ENCODE assay signal across 14 mouse cellular contexts in the genomic region with DNA sequence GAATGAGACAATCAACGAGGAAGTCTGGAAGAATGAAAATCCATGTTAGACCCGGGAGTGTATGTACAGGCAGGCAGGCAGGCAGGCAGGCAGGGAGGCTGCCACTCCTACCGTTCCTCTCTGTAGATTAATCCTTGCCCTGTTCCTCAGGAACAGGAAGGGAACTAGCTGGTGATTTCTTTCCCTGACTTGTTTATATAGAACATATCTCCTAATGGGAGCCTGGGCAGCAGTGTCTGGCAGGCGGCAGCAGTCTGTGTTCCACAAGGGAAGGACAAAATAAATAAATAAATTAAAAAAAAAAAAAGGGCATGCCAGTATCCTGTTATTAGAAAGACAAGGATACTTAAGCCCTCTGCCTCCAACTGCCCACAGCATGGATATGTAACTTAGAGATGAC. TPM values are rescaled to one million over a fixed set of nuclear protein-coding genes. Genes with fewer than 3 reads are reported as not detected.
A peak's percentile ranks its signal among the peaks of the same experiment; 100 is the strongest.
DNase-seq lines count a peak whose midpoint lies in the region; ATAC-seq and TF ChIP-seq lines count a peak whose summit lies in the region.
"Had no signal": no experiment of that assay in that cellular context is flagged by ENCODE, and none has a peak within 500 bp of the region (broad histone marks: within the 10 kb centered on the region; RNA-seq: fewer than 3 reads in every experiment).

No protein-coding gene starts in this region.

- 0 out of 2 replicates have a peak overlapping the region, but pooled peaks have one; percentile 10 for H3K9ac ChIP-seq in heart, embryonic 12.5 days
- H3K9ac ChIP-seq in liver, embryonic 12.5 days: no peak overlapping the region
- H3K9ac ChIP-seq in liver, postnatal 0 days (replicated peaks): no peak overlapping the region
- peak overlapping the region; percentile 20; the same call in 1 of the 2 replicates for H3K9ac ChIP-seq in midbrain, embryonic 14.5 days (replicated peaks; ENCODE audit: low read length)

- peak overlapping the region; percentile 58 for H3K27ac ChIP-seq in heart, embryonic 12.5 days (ENCODE audit: poor library complexity, severe bottlenecking)
- peak overlapping the region; percentile 67; the same call in 1 of the 2 replicates for H3K27ac ChIP-seq in liver, embryonic 12.5 days
- H3K27ac ChIP-seq in liver, postnatal 0 days (ENCODE audit: low read depth): no peak overlapping the region
- H3K27ac ChIP-seq in limb, embryonic 10.5 days: peak overlapping the region; percentile 12; the same call in 1 of the 2 replicates
- H3K27ac ChIP-seq in midbrain, embryonic 14.5 days (replicated peaks; ENCODE audit: low read depth, low read length): peak overlapping the region; percentile 52

- no peak overlapping the region for H3K4me3 ChIP-seq in heart, embryonic 12.5 days
- no peak overlapping the region for H3K4me3 ChIP-seq in liver, embryonic 12.5 days
- H3K4me3 ChIP-seq in liver, postnatal 0 days (ENCODE audit: low read depth, low read length): no peak overlapping the region
- no peak overlapping the region for H3K4me3 ChIP-seq in limb, embryonic 10.5 days
- no peak overlapping the region for H3K4me3 ChIP-seq in midbrain, embryonic 14.5 days (replicated peaks; ENCODE audit: low read depth, low read length)
- H3K4me3 ChIP-seq: megakaryocyte, embryonic 14.5 days had no signal

- TF ChIP-seq CTCF in liver, postnatal 0 days (IDR thresholded peaks at IDR 0.05; ENCODE audit: low read depth): no peak

- no peaks in the 10 kb centered on the region for H3K27me3 ChIP-seq in heart, embryonic 12.5 days (replicated peaks)
- H3K27me3 ChIP-seq in liver, embryonic 12.5 days (replicated peaks): no peaks in the 10 kb centered on the region
- no peaks in the 10 kb centered on the region for H3K27me3 ChIP-seq in liver, postnatal 0 days (ENCODE audit: insufficient read depth, low read length)
- no peaks in the 10 kb centered on the region for H3K27me3 ChIP-seq in limb, embryonic 10.5 days (ENCODE audit: low read depth, poor library complexity, severe bottlenecking)
- no peaks in the 10 kb centered on the region for H3K27me3 ChIP-seq in midbrain, embryonic 14.5 days (ENCODE audit: control insufficient read depth, insufficient read depth, low read length)
- H3K27me3 ChIP-seq: megakaryocyte, embryonic 14.5 days had no signal

- H3K9me3 ChIP-seq in heart, embryonic 12.5 days (replicated peaks): no peaks in the 10 kb centered on the region
- no peaks in the 10 kb centered on the region for H3K9me3 ChIP-seq in liver, embryonic 12.5 days (replicated peaks)
- H3K9me3 ChIP-seq in liver, postnatal 0 days (ENCODE audit: low read length): no peaks in the 10 kb centered on the region
- no peaks in the 10 kb centered on the region for H3K9me3 ChIP-seq in limb, embryonic 10.5 days (replicated peaks)
- H3K9me3 ChIP-seq in midbrain, embryonic 14.5 days (ENCODE audit: control insufficient read depth, low read length): no peaks in the 10 kb centered on the region
- H3K9me3 ChIP-seq: megakaryocyte, embryonic 14.5 days had no signal

- peaks cover 91% of the 10 kb centered on the region for H3K4me1 ChIP-seq in heart, embryonic 12.5 days (replicated peaks)
- peaks cover 93% of the 10 kb centered on the region for H3K4me1 ChIP-seq in liver, embryonic 12.5 days
- peaks cover 40% of the 10 kb centered on the region for H3K4me1 ChIP-seq in liver, postnatal 0 days (ENCODE audit: insufficient read depth)
- H3K4me1 ChIP-seq in limb, embryonic 10.5 days: peaks cover 82% of the 10 kb centered on the region
- peaks cover 22% of the 10 kb centered on the region for H3K4me1 ChIP-seq in midbrain, embryonic 14.5 days (ENCODE audit: control insufficient read depth, insufficient read depth, low read length)

- 12% methylated on average over 4 of the region's 4 CpGs for WGBS in heart, embryonic 12.5 days
- 38% methylated on average over 4 of the region's 4 CpGs for WGBS in liver, embryonic 12.5 days (ENCODE audit: insufficient replicate concordance)
- 54% methylated on average over 4 of the region's 4 CpGs for WGBS in liver, postnatal 0 days (ENCODE audit: insufficient replicate concordance)
- 7% methylated on average over 4 of the region's 4 CpGs for WGBS in limb, embryonic 10.5 days
- 39% methylated on average over 4 of the region's 4 CpGs for WGBS in midbrain, embryonic 14.5 days

- DNase-seq in heart, adult 18-20 months: no peak
- no peak for DNase-seq in liver, postnatal 0 days
- no peak for DNase-seq in limb, embryonic 10.5 days (ENCODE audit: low spot score)
- DNase-seq in midbrain, embryonic 14.5 days: no peak
- DNase-seq in thymus, postnatal 25 days: no peak
- DNase-seq in urinary bladder, adult 18-20 months (ENCODE audit: low spot score in 2 of 2): no peak
- DNase-seq: cerebellum, postnatal 36 days; gastrocnemius, postnatal 10 days; kidney, adult 11 months; layer of hippocampus, adult 9-11 months; left cerebral cortex, postnatal 4 days had no signal

- TF ChIP-seq EP300 in liver, postnatal 0 days (IDR thresholded peaks at IDR 0.05; ENCODE audit: low read depth): no peak

- no peak for ATAC-seq in heart, embryonic 12.5 days (ENCODE audit: insufficient number of reproducible peaks, low FRiP score)
- no peak for ATAC-seq in liver, embryonic 12.5 days
- ATAC-seq in liver, postnatal 0 days: no peak
- ATAC-seq in midbrain, embryonic 14.5 days (ENCODE audit: low FRiP score, low TSS enrichment): no peak

- no peak overlapping the region for H3K4me2 ChIP-seq in heart, embryonic 12.5 days
- no peak overlapping the region for H3K4me2 ChIP-seq in liver, embryonic 12.5 days
- H3K4me2 ChIP-seq in liver, postnatal 0 days (ENCODE audit: low read depth, low read length): no peak overlapping the region
- H3K4me2 ChIP-seq in midbrain, embryonic 14.5 days (ENCODE audit: low read length): no peak overlapping the region

- 0 out of 2 replicates have a peak, but pooled peaks cover 3% of the 10 kb centered on the region for H3K36me3 ChIP-seq in heart, embryonic 12.5 days
- H3K36me3 ChIP-seq in liver, embryonic 12.5 days: peaks cover 26% of the 10 kb centered on the region
- peaks cover 10% of the 10 kb centered on the region for H3K36me3 ChIP-seq in liver, postnatal 0 days (replicated peaks; ENCODE audit: insufficient read depth, low read length)
- peaks cover 46% of the 10 kb centered on the region for H3K36me3 ChIP-seq in limb, embryonic 10.5 days
- peaks cover 9% of the 10 kb centered on the region for H3K36me3 ChIP-seq in midbrain, embryonic 14.5 days (ENCODE audit: control insufficient read depth, insufficient read depth, low read length)

RNA-seq across cellular contexts. Expression of a gene that starts 32.8 kb away (rescaled TPM):
- polyA plus RNA-seq in heart, embryonic 12.5 days (2016; fragmentation: Nextera tagmentation; extraction: Ambion mirVana): 27.0 and 29.8 TPM in 2 replicates
- 1 to 10 TPM; 3.7 to 4.9 TPM for total RNA-seq in heart, adult 18-20 months (2021)
- 15.6 and 16.0 TPM in 2 replicates for polyA plus RNA-seq in liver, embryonic 12.5 days (2016; fragmentation: Nextera tagmentation; extraction: Ambion mirVana)
- polyA plus RNA-seq in liver, postnatal 0 days (2015; fragmentation: Nextera tagmentation; extraction: Ambion mirVana): 4.6 and 4.7 TPM in 2 replicates
- 56.8 and 62.9 TPM in 2 replicates for polyA plus RNA-seq in limb, embryonic 10.5 days (2016; fragmentation: Nextera tagmentation; extraction: Ambion mirVana)
- 8.7 and 9.6 TPM in 2 replicates for polyA plus RNA-seq in midbrain, embryonic 14.5 days (2014; fragmentation: Nextera tagmentation; extraction: Ambion mirVana)

RNA-seq across cellular contexts. Expression of a gene that starts 38.2 kb away (rescaled TPM):
- polyA plus RNA-seq in heart, embryonic 12.5 days (2016; fragmentation: Nextera tagmentation; extraction: Ambion mirVana): 67.0 and 68.1 TPM in 2 replicates
- total RNA-seq in heart, adult 18-20 months (2021): 10 to 100 TPM; 21.3 to 29.0 TPM
- polyA plus RNA-seq in liver, embryonic 12.5 days (2016; fragmentation: Nextera tagmentation; extraction: Ambion mirVana): 99.8 and 104 TPM in 2 replicates
- polyA plus RNA-seq in liver, postnatal 0 days (2015; fragmentation: Nextera tagmentation; extraction: Ambion mirVana): 40.2 and 40.4 TPM in 2 replicates
- 93.2 and 95.9 TPM in 2 replicates for polyA plus RNA-seq in limb, embryonic 10.5 days (2016; fragmentation: Nextera tagmentation; extraction: Ambion mirVana)
- 66.3 and 68.7 TPM in 2 replicates for polyA plus RNA-seq in midbrain, embryonic 14.5 days (2014; fragmentation: Nextera tagmentation; extraction: Ambion mirVana)

Comparison
In these comparisons a context has a peak if more than half of its experiments do, and no peak if none do; other contexts are left out.
1. H3K9ac ChIP-seq: peak in heart, embryonic 12.5 days (single experiment) and midbrain, embryonic 14.5 days (single experiment); none in liver, embryonic 12.5 days (single experiment) and liver, postnatal 0 days (single experiment).